Mouse (Mus musculus): ENCODE measurements around the gene Adamts7. TPM values are rescaled to one million over a fixed set of nuclear protein-coding genes. Genes with fewer than 3 reads are reported as not detected.

The Adamts7 gene
- polyA plus RNA-seq, 1 experiment from 2014 or later, result 28.0 TPM

Other genes with a start within 250 kb of the Adamts7 start
- 12.6 and 13.7 TPM in 2 replicates for gene Ctsh, start 108.9 kb upstream of the Adamts7 start, polyA plus RNA-seq (2016; fragmentation: Nextera tagmentation; extraction: Ambion mirVana)
- gene Morf4l1, start 48.3 kb upstream of the Adamts7 start, polyA plus RNA-seq (2016; fragmentation: Nextera tagmentation; extraction: Ambion mirVana), result 512 and 551 TPM in 2 replicates
- 13.2 and 14.6 TPM in 2 replicates for gene Tbc1d2b, start 107.7 kb downstream of the Adamts7 start, polyA plus RNA-seq (2016; fragmentation: Nextera tagmentation; extraction: Ambion mirVana)